Mouse (Mus musculus): ENCODE measurements around the gene Ccdc188. TPM values are rescaled to one million over a fixed set of nuclear protein-coding genes. Genes with fewer than 3 reads are reported as not detected.

Gene Ccdc188
- total RNA-seq (2023; ENCODE audit: inconsistent age) = not detected in 4 replicates

GRCm38 (mm10) chr16:18217579-18217978 is at the start of gene Ccdc188:
Gene Ccdc188 (plus strand): TSS chr16:18217879.

GRCm38 (mm10) chr16:18234671-18235388 is 17.2 kb downstream of the Ccdc188 start, which contains the start of gene Zdhhc8:
Gene Zdhhc8 (minus strand): TSS chr16:18235136.

DNA sequence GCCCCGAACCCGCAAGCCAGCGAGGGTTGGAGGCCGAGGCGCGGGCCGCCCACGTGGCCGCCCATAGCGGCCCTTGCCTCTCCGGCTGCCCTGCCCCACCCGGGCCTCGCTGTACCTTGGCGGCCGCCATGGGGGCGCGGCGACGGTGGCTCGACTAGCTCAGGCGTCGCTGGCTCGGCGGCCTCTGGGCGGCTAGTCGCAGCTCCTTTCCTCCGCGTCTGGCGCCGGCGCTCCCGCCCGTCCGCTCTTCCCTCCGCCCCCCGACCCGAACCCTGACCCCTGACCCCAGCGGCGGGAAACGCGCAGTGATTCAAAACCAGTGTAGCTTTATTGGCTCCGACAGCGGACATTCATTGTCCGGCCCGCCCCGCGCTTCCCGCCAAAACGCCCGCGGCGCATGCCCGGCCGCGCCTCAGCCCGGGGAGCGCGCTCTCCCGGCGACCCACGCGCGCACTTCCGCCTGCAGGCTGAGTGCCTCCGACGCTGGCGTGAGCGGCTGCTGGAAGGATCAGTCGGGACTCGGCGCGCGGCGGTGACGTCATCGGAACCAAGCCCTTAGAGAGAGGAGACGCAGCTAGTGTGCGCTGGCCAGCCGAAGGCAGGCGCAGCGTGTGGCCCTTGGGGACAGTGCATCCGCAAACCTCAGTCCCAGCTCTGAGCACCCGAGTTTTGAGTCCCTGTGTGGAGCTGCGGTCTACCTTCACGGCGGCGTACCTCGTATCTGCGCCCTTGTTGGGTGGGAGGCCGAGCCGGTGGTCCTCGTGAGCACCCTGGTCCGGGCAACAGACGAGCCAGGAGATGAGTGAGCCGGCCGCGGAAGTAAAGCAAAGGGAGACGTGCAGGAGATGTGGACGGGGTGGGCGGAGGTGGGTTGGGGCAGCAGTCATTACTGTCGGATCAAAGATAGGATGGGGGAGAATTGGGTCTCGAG is 31.0 kb downstream of the Ccdc188 start, which contains the start of the genes Trmt2a and Ranbp1:
Gene Trmt2a, plus strand, starts transcription at position 247 of the 931 bp plus-strand sequence.
Gene Ranbp1, minus strand, starts transcription at position 300 of the 931 bp plus-strand sequence.

DNA sequence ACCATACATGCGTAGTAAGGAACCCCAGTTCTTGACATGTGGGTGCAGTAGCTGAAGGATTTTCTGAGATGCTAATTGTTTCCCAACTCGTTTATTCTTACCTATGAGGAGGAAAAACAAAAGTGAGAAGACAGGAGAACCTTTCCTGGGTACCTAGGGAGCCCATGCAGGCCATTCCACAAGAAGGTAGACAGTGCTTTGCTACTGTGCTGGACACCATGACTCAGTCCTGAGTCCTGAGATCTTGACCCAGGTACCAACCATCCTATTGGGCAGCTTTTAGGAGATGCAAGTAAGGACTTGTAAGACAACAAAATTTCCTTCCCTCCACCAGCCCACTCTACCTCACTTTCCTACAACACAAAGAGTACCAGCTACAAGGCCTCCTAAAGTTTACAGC is 40.5 kb downstream of the Ccdc188 start, which contains the start of gene Gm49776:
Gene Gm49776, minus strand, starts transcription at position 101 of the 400 bp plus-strand sequence.

Other genes starting within 250 kb of the Ccdc188 start
- gene Vpreb2, start 237.5 kb upstream of the Ccdc188 start, total RNA-seq (2023; ENCODE audit: inconsistent age) = not detected in 4 replicates
- 19.0 to 24.7 TPM (median 23.8 TPM) in 4 replicates for gene Dgcr6, start 165.0 kb upstream of the Ccdc188 start, total RNA-seq (2023; ENCODE audit: inconsistent age)
- 8.5 to 13.7 TPM (median 10.6 TPM) in 4 replicates for gene Prodh, start 127.7 kb upstream of the Ccdc188 start, total RNA-seq (2023; ENCODE audit: inconsistent age)
- gene Rtn4r, start 90.2 kb upstream of the Ccdc188 start, total RNA-seq (2023; ENCODE audit: inconsistent age) = 0.29 TPM in 1 of 4 replicates, not detected in the others
- 18.9 to 28.1 TPM (median 25.2 TPM) in 4 replicates for gene Zdhhc8, start 17.3 kb downstream of the Ccdc188 start, total RNA-seq (2023; ENCODE audit: inconsistent age)
- 150 to 190 TPM (median 173 TPM) in 4 replicates for gene Trmt2a, start 30.8 kb downstream of the Ccdc188 start, total RNA-seq (2023; ENCODE audit: inconsistent age)
- 99.2 to 109 TPM (median 108 TPM) in 4 replicates for gene Ranbp1, start 30.9 kb downstream of the Ccdc188 start, total RNA-seq (2023; ENCODE audit: inconsistent age)
- not detected in 4 replicates for gene Gm49776, start 40.4 kb downstream of the Ccdc188 start, total RNA-seq (2023; ENCODE audit: inconsistent age)
- gene Dgcr8, start 71.4 kb downstream of the Ccdc188 start, total RNA-seq (2023; ENCODE audit: inconsistent age) = 32.5 to 41.7 TPM (median 40.3 TPM) in 4 replicates
- gene Tango2, start 130.2 kb downstream of the Ccdc188 start, total RNA-seq (2023; ENCODE audit: inconsistent age) = 30.4 to 33.3 TPM (median 31.8 TPM) in 4 replicates
- gene Arvcf, start 130.3 kb downstream of the Ccdc188 start, total RNA-seq (2023; ENCODE audit: inconsistent age) = 5.1 to 9.0 TPM (median 6.8 TPM) in 4 replicates
- gene Txnrd2, start 208.5 kb downstream of the Ccdc188 start, total RNA-seq (2023; ENCODE audit: inconsistent age) = 16.5 to 19.6 TPM (median 17.9 TPM) in 4 replicates
- gene Comt, start 209.0 kb downstream of the Ccdc188 start, total RNA-seq (2023; ENCODE audit: inconsistent age) = 11.0 to 14.4 TPM (median 12.7 TPM) in 4 replicates